Mouse (Mus musculus) retina, postnatal 7 days (tissue): ENCODE results near the gene Efna5.

Source experiments
- DNase-seq: peaks from one replicate; pipeline ENCODE4 v3.0.0-alpha.2; 2012; ENCODE audit warnings: low read depth, low spot score

Efna5 gene

DNA sequence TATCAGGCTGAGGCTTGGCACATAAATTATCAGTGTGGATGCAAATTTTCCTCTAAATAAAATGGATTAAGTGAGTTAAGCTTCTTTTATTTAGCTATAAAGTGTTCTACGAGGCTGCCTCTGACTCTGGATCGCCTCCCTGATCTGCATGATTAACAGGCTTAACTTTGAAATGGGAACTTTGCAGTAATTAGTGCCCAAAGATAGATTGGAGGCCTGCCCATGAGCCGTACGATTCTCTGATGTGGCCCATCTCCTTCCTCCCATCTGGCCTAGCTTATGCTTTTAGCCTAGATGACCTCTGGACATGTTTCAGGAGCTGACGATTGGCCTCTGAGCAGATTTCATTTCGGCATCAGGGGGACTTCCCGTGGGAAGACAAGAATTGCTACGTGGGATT, 273.0 kb downstream of the Efna5 start:
- peak; percentile 37 for DNase-seq

DNA sequence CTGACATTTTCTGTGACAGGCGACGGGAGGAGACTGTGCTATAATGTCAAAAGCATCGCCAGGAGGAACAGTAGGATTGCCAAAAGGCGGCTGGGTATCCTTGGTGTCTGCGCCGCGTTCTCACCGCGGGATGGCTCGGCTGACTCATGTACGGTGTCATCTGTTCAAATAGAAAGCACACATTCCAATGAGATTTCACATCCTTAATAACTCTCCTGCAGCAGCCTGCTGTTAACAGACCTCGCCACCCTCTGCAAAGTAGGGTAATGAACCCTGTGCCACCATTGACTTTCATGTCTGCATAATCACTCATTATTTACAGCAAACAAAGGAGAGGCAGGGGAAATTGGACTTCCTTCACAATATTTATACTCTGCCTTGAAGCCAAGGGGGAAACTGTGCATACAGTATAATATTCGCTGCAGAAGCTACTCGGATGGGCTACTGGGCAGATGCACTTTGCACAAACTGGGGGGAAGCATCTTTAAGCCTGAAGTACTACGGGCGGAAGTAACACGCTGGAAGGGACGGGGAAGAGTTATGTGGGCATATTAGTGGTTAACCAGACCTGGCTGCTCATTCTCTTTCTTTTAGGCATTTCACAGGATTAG, 273.7 kb downstream of the Efna5 start:
- no peak for DNase-seq

DNA sequence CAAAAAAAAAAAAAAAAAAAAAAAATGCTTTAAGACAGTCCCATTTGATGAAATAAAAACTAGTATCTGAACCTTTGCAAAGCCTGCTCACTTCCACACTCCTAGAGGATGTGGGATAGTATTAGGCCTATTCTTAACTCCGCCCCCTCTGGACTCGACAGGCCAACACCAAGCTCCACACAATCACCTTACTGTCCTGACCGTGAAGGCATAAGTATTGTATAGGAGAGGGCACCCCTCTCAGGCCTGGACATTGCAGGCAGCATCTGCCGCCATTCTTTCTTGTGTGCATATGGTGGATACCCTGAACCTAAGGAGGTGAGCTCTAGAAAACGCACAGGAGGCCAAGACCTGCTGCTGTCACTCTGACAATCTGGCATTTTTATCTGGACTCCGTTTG, 274.4 kb downstream of the Efna5 start:
- no peak for DNase-seq

DNA sequence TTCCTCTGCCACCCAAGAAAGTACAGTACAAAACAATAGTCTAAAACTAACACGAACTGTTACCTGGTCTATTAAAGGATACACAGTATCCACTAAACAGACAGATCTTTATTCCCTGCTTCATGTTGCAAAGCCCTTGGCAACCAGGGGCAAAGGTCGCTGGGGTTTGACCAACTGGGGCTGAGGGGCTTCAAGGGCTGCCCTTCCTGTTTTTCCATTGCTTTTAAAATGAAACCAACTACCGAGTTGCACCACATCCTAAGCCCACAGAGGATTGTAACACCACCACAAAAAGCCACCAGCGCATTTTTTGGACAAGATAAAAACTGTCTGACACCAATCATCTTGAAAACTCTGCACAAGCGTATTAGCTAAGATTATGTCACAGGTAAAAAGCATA, 276.8 kb downstream of the Efna5 start:
- no peak for DNase-seq

DNA sequence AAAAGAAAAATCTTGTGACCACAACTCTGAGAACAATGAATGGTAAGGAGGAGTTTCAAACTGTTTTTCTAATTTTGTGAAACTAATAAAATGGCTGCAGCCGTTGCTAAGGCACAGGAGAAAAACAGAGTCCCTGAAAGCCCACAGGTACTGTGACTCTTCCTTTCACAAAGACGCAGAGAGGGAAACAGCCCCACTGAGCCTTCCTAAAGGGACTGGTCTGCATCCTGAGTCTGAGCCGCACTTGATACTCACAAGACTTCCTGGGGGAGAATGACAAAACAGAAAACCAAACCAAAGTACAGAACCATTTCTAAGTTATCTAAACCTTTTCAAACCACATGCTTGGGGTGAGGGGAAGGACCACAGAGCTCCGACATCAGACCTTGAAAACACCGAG, 277.5 kb downstream of the Efna5 start:
- no peak for DNase-seq

DNA sequence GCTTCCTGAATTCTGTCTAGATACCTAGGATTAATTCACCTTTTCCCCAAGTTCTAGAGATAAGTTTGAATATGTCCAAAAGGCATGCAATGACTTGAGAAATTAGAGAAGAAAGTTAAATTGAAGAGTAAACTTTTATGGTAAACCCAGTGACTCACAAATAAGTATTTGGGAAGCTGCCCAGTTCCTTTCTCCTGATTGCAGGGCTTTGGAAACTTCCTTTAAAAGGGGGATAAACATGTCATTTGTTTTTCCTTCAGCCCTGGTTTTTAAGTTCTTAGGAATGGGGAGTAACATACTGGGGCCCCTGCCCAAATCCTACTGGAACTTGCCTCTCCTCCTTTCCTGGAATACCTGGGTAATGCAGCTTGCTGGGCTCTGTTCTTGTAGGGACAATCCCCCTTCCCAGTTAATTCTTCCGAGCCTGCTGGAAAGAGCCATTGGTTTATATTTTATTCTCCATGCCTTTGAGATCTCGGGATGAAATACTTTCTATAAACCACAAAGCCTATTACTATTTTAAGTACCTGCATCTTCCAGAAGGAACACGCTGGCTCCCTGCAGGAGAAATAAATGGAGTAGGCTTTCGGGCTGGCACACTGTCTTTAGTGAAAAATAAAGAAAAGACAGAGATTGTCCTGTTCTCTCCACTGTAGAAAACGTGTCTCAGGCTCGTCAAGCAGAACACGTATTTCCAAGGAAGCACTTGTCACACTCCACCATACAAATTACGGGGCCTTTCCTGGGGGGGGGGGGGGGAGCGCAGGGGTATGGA, 282.2 kb downstream of the Efna5 start:
- DNase-seq = no peak

DNA sequence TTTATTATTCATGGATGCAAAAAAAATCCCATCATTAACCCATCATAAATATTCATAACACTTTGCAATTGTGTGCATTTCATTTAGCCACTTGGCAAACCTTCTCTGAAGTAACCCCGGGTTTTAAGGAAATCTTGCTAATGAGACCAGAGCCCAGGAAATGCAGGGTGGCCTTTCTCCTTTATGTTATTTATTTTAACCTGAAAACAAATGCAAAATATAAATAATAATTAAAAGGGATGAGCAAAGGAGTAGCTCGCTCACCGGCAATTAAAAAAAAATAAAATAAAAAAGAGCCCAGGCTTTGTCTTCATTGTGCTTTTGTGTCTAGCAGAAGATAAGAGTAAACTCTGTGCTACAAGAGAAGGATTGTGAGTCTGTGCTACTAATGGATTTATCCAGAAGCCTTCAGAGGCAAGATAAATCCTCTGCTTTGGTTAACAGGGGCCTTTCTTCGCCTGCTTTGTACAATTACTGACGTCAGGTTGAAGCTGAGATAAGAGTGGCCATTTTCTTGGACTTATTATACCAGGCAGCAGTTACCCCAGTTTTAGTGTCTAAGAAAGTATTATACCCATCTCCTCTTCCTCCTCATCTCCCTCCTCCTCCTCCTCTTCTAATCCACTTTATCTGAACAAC, 288.6 kb downstream of the Efna5 start:
- no peak for DNase-seq

DNA sequence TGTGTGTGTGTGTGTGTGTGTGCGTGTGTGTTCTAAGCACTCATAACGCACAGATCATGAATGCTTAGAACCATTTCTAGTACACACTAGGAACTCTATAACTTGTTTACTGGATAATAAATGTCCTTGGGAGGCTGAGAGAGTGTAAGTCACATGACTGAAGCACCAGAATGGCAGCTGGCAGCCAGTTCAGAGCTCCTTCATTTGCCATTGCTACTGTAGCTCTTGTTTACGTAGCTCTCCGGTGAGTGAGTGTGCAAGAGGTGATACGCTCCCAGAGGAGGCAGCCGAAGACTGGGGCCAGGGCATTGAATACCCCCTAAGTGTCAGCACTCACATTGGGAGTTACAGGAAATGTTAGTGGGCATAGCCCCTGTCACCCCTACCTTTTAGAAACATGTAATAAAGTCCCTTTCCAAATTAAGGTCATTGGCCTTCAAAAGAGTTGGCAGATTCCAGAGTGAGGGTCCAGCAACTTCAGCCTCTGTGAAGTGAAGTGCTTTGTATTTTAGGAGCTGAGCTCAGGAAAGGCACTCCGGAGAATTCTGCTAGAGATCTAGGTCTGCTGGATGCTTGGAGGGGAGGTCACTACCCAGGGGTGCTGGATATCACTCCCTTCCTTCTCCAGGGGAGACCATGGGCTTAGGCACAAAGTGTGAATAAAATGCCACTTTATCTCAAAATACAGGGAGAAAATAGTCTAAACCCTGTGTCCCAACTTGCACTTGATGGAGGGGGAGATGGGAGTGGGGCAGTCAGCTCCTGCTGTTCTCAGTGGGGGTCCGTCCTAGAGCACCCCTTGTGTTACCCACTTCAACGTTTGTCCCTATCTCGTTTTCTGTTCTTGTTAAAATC, 289.3 kb downstream of the Efna5 start:
- no peak for DNase-seq

DNA sequence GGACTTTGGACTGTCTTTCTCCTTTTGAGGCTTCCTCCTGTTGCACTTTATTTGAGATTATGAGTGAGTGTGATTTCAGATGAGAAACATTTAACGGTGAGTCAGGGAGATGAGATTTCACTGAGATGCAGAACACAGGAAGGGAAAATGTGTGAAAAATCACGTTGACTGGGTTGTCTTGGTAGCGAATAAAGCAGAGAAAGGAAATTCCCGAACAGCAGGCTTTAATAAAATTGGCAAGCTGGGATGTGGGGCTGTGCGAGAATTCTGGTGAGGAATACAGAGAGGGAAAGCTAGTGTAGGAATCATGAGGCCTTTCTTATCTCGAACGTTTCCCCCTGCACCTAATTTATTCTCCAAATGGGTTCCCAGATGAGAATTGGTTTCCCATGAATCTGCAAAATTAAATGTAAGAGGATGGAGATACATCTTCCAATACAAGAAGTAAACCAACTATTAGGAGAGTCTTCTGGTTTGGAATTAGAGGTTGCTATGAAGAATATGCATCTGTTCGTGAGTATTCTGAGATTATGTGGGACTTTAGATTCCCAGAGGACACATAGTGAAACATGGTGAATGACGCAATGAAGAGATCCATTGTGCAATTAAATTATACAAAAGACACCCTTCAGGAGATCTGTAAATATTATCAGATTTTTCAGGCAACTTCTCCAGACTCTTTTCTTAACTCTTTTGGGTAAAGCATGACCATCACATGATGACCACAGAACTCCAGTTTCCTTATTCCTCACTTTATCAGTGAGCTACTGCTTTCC, 290.2 kb downstream of the Efna5 start:
- no peak for DNase-seq

DNA sequence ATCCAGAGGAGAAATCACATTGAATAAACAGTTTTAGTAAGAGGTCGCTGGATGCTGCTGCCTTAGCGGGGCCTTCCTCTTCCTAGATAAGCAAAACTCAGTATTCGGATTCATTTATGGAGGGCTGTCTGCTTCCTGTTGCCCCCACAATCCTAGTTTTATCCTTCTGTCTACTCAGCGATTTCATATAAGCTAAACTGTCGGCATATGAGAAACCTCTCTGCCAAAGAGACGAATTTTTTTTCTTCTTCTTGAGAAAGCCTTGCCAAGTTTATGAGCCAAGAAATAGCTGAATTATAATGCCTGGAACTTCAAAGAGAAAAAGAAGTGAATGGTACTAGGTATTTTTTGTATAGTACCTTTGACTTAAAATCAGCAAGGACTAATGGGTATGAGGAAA, 301.0 kb downstream of the Efna5 start:
- no peak for DNase-seq

DNA sequence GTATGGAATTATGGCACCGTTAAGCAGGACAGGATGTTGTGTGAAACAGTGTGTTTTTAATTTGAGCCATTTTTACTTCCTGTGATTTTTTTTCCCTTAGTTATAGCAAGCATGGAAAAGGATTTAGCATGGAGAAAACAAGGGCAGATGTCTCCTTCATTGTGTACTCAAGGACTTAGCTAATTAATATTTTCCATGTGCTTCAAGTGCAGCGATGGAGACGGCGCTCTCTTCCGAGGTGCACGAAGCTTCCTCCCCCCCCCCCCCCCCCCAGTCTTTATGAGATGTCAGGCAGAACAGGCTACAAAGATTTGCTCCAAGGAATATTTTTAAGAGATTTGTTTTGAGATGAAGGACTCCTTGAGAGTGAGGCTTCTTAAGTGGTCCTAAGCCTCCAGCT, 301.5 kb downstream of the Efna5 start:
- DNase-seq = no peak

DNA sequence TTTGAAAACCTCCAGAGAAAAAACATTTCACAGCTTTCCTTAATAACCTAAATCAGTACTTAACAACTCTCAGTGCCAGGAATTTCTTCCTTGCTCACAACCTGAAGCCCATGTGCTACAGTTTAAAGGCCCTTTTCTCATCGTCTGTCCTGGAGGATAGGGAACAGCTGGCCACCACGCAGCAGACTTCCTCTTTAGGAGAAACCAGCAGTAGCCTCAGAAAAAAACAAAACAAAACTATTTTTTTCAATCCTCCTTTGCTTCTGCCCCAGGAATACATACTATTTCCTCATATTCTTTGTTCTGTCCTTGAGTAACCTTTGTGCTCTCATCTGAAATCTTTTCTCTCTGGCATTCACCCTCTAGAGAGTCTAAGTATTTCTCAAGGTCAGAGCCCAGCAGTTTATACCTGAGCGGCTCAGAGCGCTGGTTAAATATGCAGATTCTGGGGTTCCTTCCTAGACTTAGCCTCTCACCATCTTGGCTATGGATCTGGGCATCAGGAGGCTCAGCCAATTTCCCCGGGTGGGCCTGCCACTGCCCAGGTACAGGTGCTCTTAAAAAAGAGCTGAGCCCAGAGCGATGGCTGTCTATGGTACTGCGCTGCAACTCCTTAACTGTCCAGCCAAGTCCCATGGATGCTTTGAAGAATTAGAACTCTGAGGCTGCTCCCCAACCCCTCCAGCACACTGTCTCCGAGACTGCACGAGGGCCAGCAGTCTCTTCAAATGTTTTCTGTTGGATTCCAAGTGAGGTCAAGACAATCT, 306.4 kb downstream of the Efna5 start:
- DNase-seq = no peak

DNA sequence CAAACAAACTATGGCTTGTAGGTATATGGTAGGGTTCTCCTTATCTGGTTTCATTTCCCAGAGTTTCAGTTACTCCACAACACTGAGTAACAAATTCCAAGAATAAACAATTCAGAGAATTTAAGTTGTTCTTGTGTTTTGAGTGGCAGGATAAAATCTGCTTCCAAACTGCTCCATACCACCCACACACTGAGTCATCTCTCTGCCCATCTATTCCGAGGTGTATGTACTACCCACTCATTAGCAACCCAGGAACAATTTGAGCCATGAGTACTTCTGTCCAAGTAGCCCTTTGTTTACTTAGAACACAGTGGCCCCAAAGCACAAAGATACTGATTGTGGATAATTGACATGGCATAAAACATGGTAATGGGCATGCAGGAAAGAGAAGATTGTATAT, 311.0 kb downstream of the Efna5 start:
- no peak for DNase-seq

DNA sequence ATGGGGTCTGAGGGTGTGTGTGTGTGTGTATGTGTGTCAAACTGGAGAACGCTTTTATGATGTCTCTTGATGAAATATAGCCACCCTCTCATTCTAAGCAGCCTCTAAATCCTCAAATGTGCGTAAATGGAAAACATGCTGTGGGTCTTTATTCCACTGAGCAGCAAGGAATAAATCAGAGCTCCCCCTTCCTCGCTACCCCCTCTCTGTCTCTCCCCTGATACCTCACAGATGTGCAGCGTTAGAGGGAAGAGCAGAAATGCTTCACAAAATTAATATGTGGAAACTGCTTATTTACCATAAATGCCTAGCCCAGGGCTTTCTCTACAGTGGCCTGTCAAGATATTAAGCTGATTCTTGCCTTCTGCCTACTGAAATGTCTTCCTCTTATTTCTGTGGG, 313.1 kb downstream of the Efna5 start:
- DNase-seq = no peak

DNA sequence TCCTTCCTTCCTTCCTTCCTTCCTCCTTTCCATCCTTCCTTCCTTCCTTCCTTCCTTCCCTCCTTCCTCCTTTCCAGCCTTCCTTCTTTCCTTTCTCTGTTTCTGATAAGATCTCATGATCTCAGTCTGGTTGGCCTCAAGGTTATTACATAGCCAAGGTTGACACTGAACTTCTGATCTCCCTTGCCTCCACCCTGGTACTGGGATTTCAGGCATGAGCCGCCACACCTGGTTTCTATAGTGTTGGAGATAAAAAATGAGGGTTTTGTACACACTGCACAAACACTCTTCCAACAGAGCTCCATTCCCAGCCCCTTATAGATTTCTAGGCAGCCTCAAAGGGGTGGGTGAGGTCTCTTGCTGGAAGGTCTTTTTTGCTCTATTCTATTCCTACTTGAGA, 315.5 kb downstream of the Efna5 start:
- DNase-seq = no peak

DNA sequence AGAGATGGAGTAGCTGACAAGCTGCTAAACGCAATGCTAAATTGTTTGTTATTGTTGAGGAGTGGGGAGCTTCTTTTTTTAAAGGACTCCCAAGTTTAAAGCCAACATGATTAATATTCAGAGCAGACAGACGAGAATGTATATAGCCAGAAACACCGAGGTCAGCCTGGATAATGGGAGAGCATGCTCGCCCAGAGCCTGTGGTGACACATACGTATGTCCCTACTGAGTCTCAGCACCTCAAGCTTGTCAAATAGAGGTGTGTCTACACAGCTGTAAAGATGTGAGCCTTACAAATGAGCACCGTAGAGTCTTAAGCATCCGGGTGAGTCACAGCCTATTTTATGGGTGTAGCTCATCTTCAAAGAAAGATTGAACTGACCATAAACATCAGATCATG, 318.7 kb downstream of the Efna5 start:
- no peak for DNase-seq

DNA sequence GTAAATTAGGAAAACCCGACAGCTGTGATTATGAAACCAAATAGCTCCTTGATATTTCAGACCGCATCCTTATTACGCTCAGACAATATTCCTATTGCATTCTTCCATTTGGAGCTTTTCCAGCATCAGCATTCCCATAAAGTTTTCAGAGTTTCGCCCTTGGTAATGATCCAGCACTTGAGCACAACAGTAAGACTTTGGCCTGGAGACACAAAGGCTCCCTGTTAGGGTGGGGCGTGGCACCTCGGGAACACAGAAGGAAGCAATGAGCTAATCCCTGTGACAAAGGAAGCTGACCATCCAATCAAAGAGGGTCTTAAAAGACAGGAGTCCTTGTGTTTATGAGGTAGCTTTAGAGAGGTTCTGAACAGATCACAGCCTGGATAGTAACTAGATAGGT, 323.9 kb downstream of the Efna5 start:
- no peak for DNase-seq
